Mouse (Mus musculus) olfactory bulb, adult 2 months (tissue): Measurements from ENCODE around the gene Med16.

Source experiments
- CTCF ChIP-seq: fragments of 200-500 bp; IDR thresholded peaks from 2 replicates; pipeline ENCODE4 v1.5.1; 2012; ENCODE audit warnings: low read depth, mild to moderate bottlenecking, low read length, moderate library complexity; ENCODE audit not compliant: insufficient read depth
- POLR2A ChIP-seq: fragments of 200-500 bp; IDR thresholded peaks from 2 replicates; pipeline ENCODE4 v1.6.1; 2012; ENCODE audit warnings: mild to moderate bottlenecking, low read depth, low read length, moderate library complexity; ENCODE audit not compliant: insufficient read depth

DNA sequence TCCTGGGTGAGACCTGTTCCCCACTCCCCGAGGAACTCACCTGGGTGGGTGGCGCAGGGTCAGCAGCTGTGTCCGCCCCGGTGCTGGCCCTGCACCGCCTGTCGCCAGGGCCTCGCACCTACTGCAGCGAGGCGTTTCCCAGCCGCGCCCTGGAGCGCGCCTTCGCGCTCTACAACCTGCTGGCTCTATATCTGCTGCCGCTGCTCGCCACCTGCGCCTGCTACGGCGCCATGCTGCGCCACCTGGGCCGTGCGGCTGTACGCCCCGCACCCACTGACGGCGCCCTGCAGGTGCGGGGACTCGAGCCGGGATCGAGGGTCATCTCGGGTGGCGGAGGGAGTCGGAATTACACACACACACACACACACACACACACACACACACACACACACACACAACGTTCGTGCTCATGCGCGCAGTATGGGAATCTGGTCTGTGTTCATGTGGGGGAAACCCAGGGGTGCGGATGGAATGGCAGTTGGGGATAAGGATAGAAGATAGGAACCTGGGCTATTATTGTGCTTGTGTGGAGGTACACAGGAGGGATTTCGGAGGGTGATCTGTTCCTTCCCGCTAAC, 12.3 kb upstream of the Med16 start, which contains the start of gene R3hdm4:
- no peak for TF ChIP-seq POLR2A
- no peak for TF ChIP-seq CTCF
